Mouse (Mus musculus) midbrain, postnatal 0 days (tissue): ENCODE measurements at regions not wholly inside any gene's neighbourhood (a gene's known extent, or its start where the extent isn't known, plus 50 kb on each side); places are given as distances from the start of the nearest gene placed in this dataset.
A peak's percentile ranks its signal among the peaks of the same experiment; 100 is the strongest.

Experiments
- ATAC-seq: fragments of 200-750 bp; cut with Nextera tagmentation; 2 replicates; pipeline ENCODE4 v1.8.0; 2017; ENCODE audit warnings: moderate number of reproducible peaks, mild to moderate bottlenecking, moderate TSS enrichment, moderate library complexity; ENCODE audit not compliant: low FRiP score
- DNase-seq: peaks from one replicate; pipeline ENCODE4 v3.0.0-alpha.2; 2015; ENCODE audit warnings: low spot score
- H3K27ac ChIP-seq: fragments of 300-500 bp; sonication (generic); 2 replicates; pipeline ENCODE4 v1.5.1; 2014; ENCODE audit warnings: low read depth, mild to moderate bottlenecking, low read length, mixed read lengths
- H3K27me3 ChIP-seq: fragments of 300-500 bp; sonication (generic); 2 replicates; pipeline ENCODE4 v1.6.1; 2014; ENCODE audit warnings: low read length, control low read depth, mixed read lengths; ENCODE audit not compliant: insufficient read depth
- H3K36me3 ChIP-seq: fragments of 300-500 bp; sonication (generic); 2 replicates; pipeline ENCODE4 v1.6.1; 2014; ENCODE audit warnings: low read length, control low read depth, mixed read lengths; ENCODE audit not compliant: insufficient read depth
- H3K4me1 ChIP-seq: fragments of 300-500 bp; sonication (generic); 2 replicates; pipeline ENCODE4 v1.6.1; 2014; ENCODE audit warnings: mild to moderate bottlenecking, control low read depth, antibody characterized with exemption, low read length, mixed read lengths; ENCODE audit not compliant: insufficient read depth
- H3K4me2 ChIP-seq: fragments of 300-500 bp; sonication (generic); 2 replicates; pipeline ENCODE4 v1.6.1; 2014; ENCODE audit warnings: low read depth, mild to moderate bottlenecking, low read length, mixed read lengths; ENCODE audit not compliant: poor library complexity, severe bottlenecking
- H3K4me3 ChIP-seq: fragments of 300-500 bp; sonication (generic); 2 replicates; pipeline ENCODE4 v1.5.1; 2014; ENCODE audit warnings: low read depth, mild to moderate bottlenecking, low read length, moderate library complexity
- H3K9ac ChIP-seq: fragments of 300-500 bp; sonication (generic); replicated peaks from 2 replicates; pipeline ENCODE4 v1.6.1; 2014; ENCODE audit warnings: mild to moderate bottlenecking, low read length, moderate library complexity, mixed read lengths; ENCODE audit not compliant: poor library complexity, severe bottlenecking
- H3K9me3 ChIP-seq: fragments of 300-500 bp; sonication (generic); 2 replicates; pipeline ENCODE4 v1.6.1; 2016; ENCODE audit warnings: low read length, control low read depth
- CTCF ChIP-seq: IDR thresholded peaks from 2 replicates; pipeline ENCODE4 v1.5.1; 2016; ENCODE audit warnings: antibody characterized with exemption, mild to moderate bottlenecking
- WGBS: fragments of 180-500 bp; shearing (Covaris S2); extraction: QIAGEN DNeasy Blood & Tissue Kit; methylation state at CpG from one replicate; pipeline ENCODE4 v1.1.7; 2014; 5-methylcytosine and 5-hydroxymethylcytosine counted together

DNA sequence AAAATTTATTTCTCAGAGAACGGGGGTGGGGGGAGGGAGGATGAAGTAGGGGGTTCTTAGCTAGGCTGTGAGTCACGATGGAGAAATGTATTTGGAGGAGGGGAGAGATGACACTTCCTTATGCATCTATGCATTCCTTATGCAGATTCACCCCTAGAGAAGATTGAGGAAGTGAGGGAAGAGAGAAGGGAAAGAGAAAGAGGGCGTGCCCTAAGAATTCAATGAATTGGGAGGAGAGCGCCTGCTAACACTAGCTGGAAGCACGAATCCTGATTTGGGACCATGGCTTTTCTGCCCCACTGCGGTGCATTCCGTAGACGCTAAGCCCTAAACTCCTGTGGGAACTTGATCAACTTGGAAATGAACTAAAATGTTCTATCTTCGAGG, 56.1 kb downstream of the Foxi3 start:
- Histone ChIP-seq H3K9me3 (no peaks in the 10 kb centered on the region), H3K9ac (no peak overlapping the region), H3K36me3 (no peaks in the 10 kb centered on the region), H3K4me2 (peak overlapping the region; percentile 91), H3K4me1 (no peaks in the 10 kb centered on the region), H3K27ac (no peak overlapping the region), H3K4me3 (peak overlapping the region; percentile 38), H3K27me3 (no peaks in the 10 kb centered on the region)
- no peak for DNase-seq
- ATAC-seq: peak; percentile 24
- 12% methylated on average over 9 of the region's 9 CpGs for WGBS
- no peak for TF ChIP-seq CTCF

DNA sequence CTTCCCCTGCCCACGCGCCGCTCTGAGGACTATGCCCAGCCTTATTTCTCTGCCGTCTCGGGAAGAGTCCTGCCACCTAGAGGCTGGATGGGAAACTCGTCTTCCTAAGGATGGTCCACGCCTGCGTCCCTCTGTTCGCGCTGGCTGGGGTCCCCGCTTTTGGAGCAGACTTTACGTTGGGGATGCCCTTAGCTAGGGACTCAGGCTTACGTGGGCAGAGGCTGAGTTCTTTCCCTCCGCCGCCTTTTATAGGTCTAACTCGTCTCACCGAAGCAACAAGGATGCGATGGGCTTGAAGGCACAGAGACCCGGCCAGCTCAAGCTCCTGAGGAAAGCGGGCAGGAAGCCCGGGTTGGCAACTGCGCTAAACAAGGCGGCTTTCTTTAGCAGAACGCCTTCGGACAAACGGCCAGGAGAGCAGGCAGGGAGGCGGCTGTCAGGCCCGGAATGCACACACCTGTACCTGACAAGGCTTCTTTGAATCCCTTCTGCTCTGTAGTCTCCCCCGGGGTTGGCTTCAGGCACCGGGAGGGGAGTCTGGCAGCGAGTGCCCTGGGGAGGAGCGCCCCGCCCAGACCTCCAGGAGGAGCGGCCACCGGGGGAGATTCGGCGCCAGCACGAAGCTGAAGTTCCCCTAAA, 56.6 kb downstream of the Foxi3 start:
- ATAC-seq: peak; percentile 94

DNA sequence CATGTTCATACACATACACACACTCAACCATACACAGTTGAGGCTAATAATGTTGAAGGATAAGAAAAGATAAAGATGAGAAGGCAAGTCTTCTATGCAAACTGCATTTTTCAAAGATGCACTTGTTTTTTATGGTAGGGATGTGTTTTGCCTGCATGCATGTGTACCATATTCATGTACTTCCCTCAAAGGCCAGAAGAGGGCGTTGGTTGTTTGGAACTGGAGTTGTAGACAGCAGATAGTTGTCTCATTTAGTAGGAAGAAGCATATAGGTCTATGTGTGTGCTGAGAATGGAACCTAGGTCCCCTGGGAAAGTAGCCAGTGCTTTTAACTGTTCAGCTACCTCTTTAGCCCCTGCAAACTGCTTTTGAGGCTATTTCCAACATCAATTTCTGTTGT, 60.1 kb downstream of the Foxi3 start:
- no peak overlapping the region for H3K9ac ChIP-seq
- peak; percentile 29; the same call in 1 of the 2 replicates for TF ChIP-seq CTCF
- H3K27me3 ChIP-seq: no peaks in the 10 kb centered on the region
- H3K4me1 ChIP-seq: no peaks in the 10 kb centered on the region
- no peak for DNase-seq
- no peak for ATAC-seq
- H3K27ac ChIP-seq: no peak overlapping the region
- WGBS: 9% methylated on average over 1 of the region's 1 CpGs
- H3K9me3 ChIP-seq: no peaks in the 10 kb centered on the region
- no peak overlapping the region for H3K4me3 ChIP-seq
- H3K4me2 ChIP-seq: no peak overlapping the region
- H3K36me3 ChIP-seq: no peaks in the 10 kb centered on the region

More for the DNA sequence above, 56.6 kb downstream of the Foxi3 start:
- peak overlapping the region; percentile 38 for H3K4me3 ChIP-seq
- DNase-seq: peak; percentile 91
- H3K27me3 ChIP-seq: no peaks in the 10 kb centered on the region
- peak overlapping the region; percentile 47 for H3K9ac ChIP-seq
- H3K4me1 ChIP-seq: no peaks in the 10 kb centered on the region
- peak overlapping the region; percentile 55 for H3K27ac ChIP-seq
- H3K9me3 ChIP-seq: no peaks in the 10 kb centered on the region
- TF ChIP-seq CTCF: peak; percentile 89
- peak overlapping the region; percentile 91 for H3K4me2 ChIP-seq
- WGBS: under 1% methylated on average over 37 of the region's 38 CpGs
- no peaks in the 10 kb centered on the region for H3K36me3 ChIP-seq

DNA sequence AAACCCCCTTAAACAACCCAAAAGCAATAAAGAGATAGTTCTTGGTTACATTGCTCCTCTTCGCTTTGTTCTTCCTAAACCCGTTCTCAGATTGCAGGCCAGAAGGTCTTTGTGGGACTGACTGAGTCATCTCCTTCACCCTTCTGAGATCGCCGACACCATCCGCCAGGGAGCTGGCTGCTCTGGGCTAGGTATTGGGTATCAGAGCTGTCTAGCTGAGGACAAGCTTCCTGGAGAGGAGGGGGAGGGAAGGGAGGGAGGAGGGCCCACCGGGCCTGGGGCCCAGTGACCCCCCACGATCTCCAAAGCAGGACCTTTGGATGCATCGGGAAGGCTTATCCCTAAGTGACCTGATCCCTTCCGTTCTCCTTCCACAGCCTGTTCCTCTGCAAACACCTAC, 65.0 kb downstream of the Foxi3 start:
- DNase-seq (no peak), ATAC-seq (no peak)
- H3K4me2 ChIP-seq: no peak overlapping the region
- no peaks in the 10 kb centered on the region for H3K9me3 ChIP-seq
- H3K9ac ChIP-seq: no peak overlapping the region
- no peak for TF ChIP-seq CTCF
- no peaks in the 10 kb centered on the region for H3K36me3 ChIP-seq
- H3K4me1 ChIP-seq: no peaks in the 10 kb centered on the region
- 19% methylated on average over 9 of the region's 9 CpGs for WGBS
- no peak overlapping the region for H3K27ac ChIP-seq
- no peaks in the 10 kb centered on the region for H3K27me3 ChIP-seq
- H3K4me3 ChIP-seq: no peak overlapping the region

DNA sequence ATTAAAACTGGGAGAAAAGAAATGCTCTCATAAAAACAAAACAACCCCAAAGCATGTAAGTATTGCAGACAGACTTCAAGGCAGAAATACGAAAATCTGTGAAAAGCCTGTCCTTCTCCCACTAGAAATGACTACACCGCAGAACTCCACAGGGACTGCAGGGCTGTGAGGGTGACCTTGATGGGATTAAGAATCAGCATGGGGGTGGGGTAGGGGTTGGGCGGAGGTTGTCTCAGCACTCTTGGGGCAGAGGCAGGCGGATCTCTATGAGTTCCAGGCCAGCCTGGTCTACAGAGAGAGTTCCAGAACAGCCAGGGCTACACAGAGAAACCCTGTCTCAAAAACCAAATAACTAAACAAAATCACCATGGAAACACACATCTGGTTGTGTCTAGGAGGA, 69.1 kb downstream of the Foxi3 start:
- H3K36me3 ChIP-seq: no peaks in the 10 kb centered on the region
- ATAC-seq (no peak), DNase-seq (no peak)
- no peaks in the 10 kb centered on the region for H3K4me1 ChIP-seq
- 82% methylated on average over 4 of the region's 4 CpGs for WGBS
- no peak overlapping the region for H3K9ac ChIP-seq
- no peaks in the 10 kb centered on the region for H3K27me3 ChIP-seq
- H3K27ac ChIP-seq: no peak overlapping the region
- TF ChIP-seq CTCF: no peak
- H3K4me3 ChIP-seq: no peak overlapping the region
- H3K9me3 ChIP-seq: no peaks in the 10 kb centered on the region
- no peak overlapping the region for H3K4me2 ChIP-seq

DNA sequence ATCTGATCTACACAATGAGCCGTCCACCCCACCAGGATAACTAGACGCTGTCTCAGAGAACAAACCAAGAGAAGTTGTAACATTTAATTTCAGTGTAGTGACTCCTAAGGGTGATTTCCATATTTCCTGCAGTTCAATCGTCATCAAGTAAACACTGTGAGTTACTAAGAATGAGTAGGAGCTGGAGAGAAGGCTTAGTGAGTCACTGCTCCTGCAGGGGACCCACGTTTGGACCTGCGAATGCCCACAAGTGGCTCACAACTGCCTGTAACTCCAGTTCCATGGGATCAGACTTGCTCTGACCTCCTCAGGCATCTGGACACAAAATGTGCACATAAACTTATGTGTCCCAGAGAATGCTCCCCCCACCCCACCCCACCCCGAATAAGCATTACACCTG, 73.3 kb downstream of the Foxi3 start:
- no peak for ATAC-seq
- no peak overlapping the region for H3K27ac ChIP-seq
- H3K9ac ChIP-seq: no peak overlapping the region
- no peak overlapping the region for H3K4me2 ChIP-seq
- no peak for DNase-seq
- no peaks in the 10 kb centered on the region for H3K36me3 ChIP-seq
- WGBS: 86% methylated on average over 6 of the region's 6 CpGs
- no peaks in the 10 kb centered on the region for H3K4me1 ChIP-seq
- no peaks in the 10 kb centered on the region for H3K9me3 ChIP-seq
- no peaks in the 10 kb centered on the region for H3K27me3 ChIP-seq
- H3K4me3 ChIP-seq: no peak overlapping the region
- TF ChIP-seq CTCF: no peak
